Mouse (Mus musculus) NIH3T3 (cell line): ENCODE results near the gene Ccdc63.

Source experiments
- DNase-seq: peaks from one replicate; pipeline ENCODE4 v3.0.0-alpha.2; 2012; ENCODE audit warnings: low read depth

The Ccdc63 gene

GRCm38 (mm10) chr5:122125211-122125760, 15.3 kb downstream of the Ccdc63 start:
- no peak for DNase-seq

GRCm38 (mm10) chr5:122116243-122116642, 24.4 kb downstream of the Ccdc63 start:
- peak; percentile 23 for DNase-seq

- DNase-seq = no peak
Observed at GRCm38 (mm10) chr5:122115266-122115763, 25.3 kb downstream of the Ccdc63 start.

- peak; percentile 76 for DNase-seq
Observed at GRCm38 (mm10) chr5:122114176-122114575, 26.4 kb downstream of the Ccdc63 start.

GRCm38 (mm10) chr5:122113450-122113849, 27.2 kb downstream of the Ccdc63 start:
- DNase-seq = no peak

- no peak for DNase-seq
Observed at GRCm38 (mm10) chr5:122111933-122112248, 28.7 kb downstream of the Ccdc63 start.

- no peak for DNase-seq
Observed at GRCm38 (mm10) chr5:122111091-122111932, 29.3 kb downstream of the Ccdc63 start.

- DNase-seq = no peak
Observed at GRCm38 (mm10) chr5:122110625-122111024, 30.0 kb downstream of the Ccdc63 start.

GRCm38 (mm10) chr5:122109325-122110060, 31.1 kb downstream of the Ccdc63 start:
- no peak for DNase-seq

- no peak for DNase-seq
Observed at GRCm38 (mm10) chr5:122108104-122108503, 32.5 kb downstream of the Ccdc63 start.

GRCm38 (mm10) chr5:122106212-122106611, 34.4 kb downstream of the Ccdc63 start:
- no peak for DNase-seq

- no peak for DNase-seq
Observed at GRCm38 (mm10) chr5:122104981-122105380, 35.6 kb downstream of the Ccdc63 start.

- DNase-seq = peak; percentile 33
Observed at GRCm38 (mm10) chr5:122104201-122104600, 36.4 kb downstream of the Ccdc63 start.

GRCm38 (mm10) chr5:122103075-122103474, 37.5 kb downstream of the Ccdc63 start:
- DNase-seq = no peak

- no peak for DNase-seq
Observed at GRCm38 (mm10) chr5:122102476-122103050, 38.1 kb downstream of the Ccdc63 start.

GRCm38 (mm10) chr5:122094439-122094838, 46.2 kb downstream of the Ccdc63 start:
- no peak for DNase-seq

- DNase-seq = no peak
Observed at GRCm38 (mm10) chr5:122093734-122094133, 46.9 kb downstream of the Ccdc63 start.

GRCm38 (mm10) chr5:122092794-122093193, 47.8 kb downstream of the Ccdc63 start:
- no peak for DNase-seq

GRCm38 (mm10) chr5:122091070-122091469, 49.6 kb downstream of the Ccdc63 start:
- peak; percentile 62 for DNase-seq

- no peak for DNase-seq
Observed at GRCm38 (mm10) chr5:122089664-122090063, 51.0 kb downstream of the Ccdc63 start.

GRCm38 (mm10) chr5:122088917-122089316, 51.7 kb downstream of the Ccdc63 start:
- DNase-seq = peak; percentile 90

- peak; percentile 28 for DNase-seq
Observed at GRCm38 (mm10) chr5:122086121-122086520, 54.5 kb downstream of the Ccdc63 start.
